14 mouse cellular contexts compared by ENCODE assay signal in the genomic region with DNA sequence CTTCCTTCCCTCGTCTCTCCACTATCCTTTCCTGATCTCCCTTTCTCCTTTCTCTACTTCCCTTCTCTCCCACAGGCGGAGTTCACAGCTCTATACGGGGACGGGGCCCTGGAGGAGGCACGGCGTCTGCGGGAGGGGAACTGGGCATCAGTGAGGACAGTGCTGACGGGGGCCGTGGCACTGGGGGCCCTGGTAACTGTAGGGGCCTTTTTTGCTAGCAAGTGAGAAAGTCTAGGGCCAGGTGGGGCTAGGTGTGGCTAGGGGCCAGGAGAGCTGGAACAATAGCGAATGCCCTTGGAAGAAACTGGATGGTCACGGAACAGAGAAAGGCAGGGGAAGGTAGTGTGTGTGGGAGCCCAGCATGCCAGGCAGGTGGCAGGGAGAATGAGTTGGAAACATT. TPM values are rescaled to one million over a fixed set of nuclear protein-coding genes. Genes with fewer than 3 reads are reported as not detected.
A peak's percentile ranks its signal among the peaks of the same experiment; 100 is the strongest.
DNase-seq lines count a peak whose midpoint lies in the region; ATAC-seq lines count a peak whose summit lies in the region.
"Had no signal": no experiment of that assay in that cellular context is flagged by ENCODE, and none has a peak within 500 bp of the region (broad histone marks: within the 10 kb centered on the region; RNA-seq: fewer than 3 reads in every experiment).

No protein-coding gene starts in this region.

- H3K4me2 ChIP-seq in hindbrain, embryonic 13.5 days, result peak overlapping the region; percentile 81
- H3K4me2 ChIP-seq in hindbrain, embryonic 11.5 days (replicated peaks; ENCODE audit: low read depth, low read length), result no peak overlapping the region
- H3K4me2 ChIP-seq in intestine, embryonic 16.5 days (ENCODE audit: low read depth, low read length), result peak overlapping the region; percentile 77

- no peak for ATAC-seq in hindbrain, embryonic 13.5 days (ENCODE audit: low FRiP score)
- ATAC-seq in hindbrain, embryonic 11.5 days (ENCODE audit: low FRiP score), result no peak
- ATAC-seq in intestine, embryonic 16.5 days, result no peak

- H3K9ac ChIP-seq in hindbrain, embryonic 13.5 days, result peak overlapping the region; percentile 53
- no peak overlapping the region for H3K9ac ChIP-seq in hindbrain, embryonic 11.5 days (ENCODE audit: low read depth, low read length)
- peak overlapping the region; percentile 45; the same call in 1 of the 2 replicates for H3K9ac ChIP-seq in intestine, embryonic 16.5 days (ENCODE audit: low read depth, low read length)

- 90% methylated on average over 11 of the region's 11 CpGs for WGBS in hindbrain, embryonic 13.5 days
- 95% methylated on average over 11 of the region's 11 CpGs for WGBS in hindbrain, embryonic 11.5 days
- WGBS in intestine, embryonic 16.5 days, result 82% methylated on average over 11 of the region's 11 CpGs

- H3K36me3 ChIP-seq in hindbrain, embryonic 13.5 days, result peaks cover 28% of the 10 kb centered on the region
- H3K36me3 ChIP-seq in hindbrain, embryonic 11.5 days (ENCODE audit: control insufficient read depth, insufficient read depth, low read length), result no peaks in the 10 kb centered on the region
- peaks cover 4% of the 10 kb centered on the region; the same call in 1 of the 2 replicates for H3K36me3 ChIP-seq in intestine, embryonic 16.5 days (ENCODE audit: control insufficient read depth, insufficient read depth, low read length)

- H3K27me3 ChIP-seq in hindbrain, embryonic 13.5 days, result no peaks in the 10 kb centered on the region
- no peaks in the 10 kb centered on the region for H3K27me3 ChIP-seq in hindbrain, embryonic 11.5 days (ENCODE audit: control insufficient read depth, insufficient read depth, low read length)
- no peaks in the 10 kb centered on the region for H3K27me3 ChIP-seq in intestine, embryonic 16.5 days (replicated peaks; ENCODE audit: control insufficient read depth, insufficient read depth, low read length)
- H3K27me3 ChIP-seq: megakaryocyte, embryonic 14.5 days had no signal

- no peak overlapping the region for H3K27ac ChIP-seq in hindbrain, embryonic 13.5 days
- H3K27ac ChIP-seq in hindbrain, embryonic 11.5 days (ENCODE audit: low read depth, low read length), result no peak overlapping the region
- no peak overlapping the region for H3K27ac ChIP-seq in intestine, embryonic 16.5 days (ENCODE audit: low read length)
- H3K27ac ChIP-seq: left cerebral cortex, adult 2 months had no signal

- H3K4me3 ChIP-seq in hindbrain, embryonic 13.5 days, result no peak overlapping the region
- H3K4me3 ChIP-seq in hindbrain, embryonic 11.5 days (ENCODE audit: low read depth, low read length), result no peak overlapping the region
- peak overlapping the region; percentile 66; the same call in 1 of the 2 replicates for H3K4me3 ChIP-seq in intestine, embryonic 16.5 days (ENCODE audit: low read length)
- H3K4me3 ChIP-seq: megakaryocyte, embryonic 14.5 days had no signal

- DNase-seq in hindbrain, embryonic 11.5 days (ENCODE audit: low spot score), result no peak
- DNase-seq in ovary, postnatal 36 days (ENCODE audit: low spot score), result peak; percentile 28
- no peak for DNase-seq in ovary, postnatal 10 days (ENCODE audit: low spot score)
- DNase-seq in frontal cortex, postnatal 36 days (ENCODE audit: low spot score in 2 of 2), result no peak
- no peak for DNase-seq in layer of hippocampus, adult 8-10 months (ENCODE audit: low spot score in 2 of 2)
- DNase-seq: cerebellum, adult 9-10 months; thymus, postnatal 4 days had no signal

- no peaks in the 10 kb centered on the region for H3K9me3 ChIP-seq in hindbrain, embryonic 13.5 days
- no peaks in the 10 kb centered on the region for H3K9me3 ChIP-seq in hindbrain, embryonic 11.5 days (ENCODE audit: control insufficient read depth, low read length)
- H3K9me3 ChIP-seq in intestine, embryonic 16.5 days (ENCODE audit: control insufficient read depth, low read length), result no peaks in the 10 kb centered on the region

- H3K4me1 ChIP-seq in hindbrain, embryonic 13.5 days (replicated peaks), result peaks cover 33% of the 10 kb centered on the region
- 0 out of 2 replicates have a peak, but pooled peaks cover 4% of the 10 kb centered on the region for H3K4me1 ChIP-seq in hindbrain, embryonic 11.5 days (replicated peaks; ENCODE audit: control insufficient read depth, insufficient read depth, low read length)
- peaks cover 21% of the 10 kb centered on the region for H3K4me1 ChIP-seq in intestine, embryonic 16.5 days (ENCODE audit: control insufficient read depth, insufficient read depth, low read length)

RNA-seq across cellular contexts. Expression of a gene that starts 2.1 kb away (rescaled TPM):
- 0.34 TPM in 1 of 2 replicates, not detected in the other for polyA plus RNA-seq in hindbrain, embryonic 13.5 days (2015; fragmentation: Nextera tagmentation; extraction: Ambion mirVana)
- polyA plus RNA-seq in hindbrain, embryonic 11.5 days (2014; fragmentation: Nextera tagmentation; extraction: Ambion mirVana), result not detected in 2 replicates
- 0.49 and 0.76 TPM in 2 replicates for polyA plus RNA-seq in intestine, embryonic 16.5 days (2015; fragmentation: Nextera tagmentation; extraction: Ambion mirVana)
- total RNA-seq in layer of hippocampus, adult 8-10 months (2022), result 10 to 100 TPM in 1 of 4 experiments, not detected in 3; 25.6 TPM
- polyA plus RNA-seq: heart, embryonic 16.5 days; liver, embryonic 16.5 days; spleen, adult 2 months had no signal

RNA-seq across cellular contexts. Expression of a gene that starts 2.1 kb away (rescaled TPM):
- 3.6 and 4.7 TPM in 2 replicates for polyA plus RNA-seq in hindbrain, embryonic 13.5 days (2015; fragmentation: Nextera tagmentation; extraction: Ambion mirVana)
- 3.2 and 4.3 TPM in 2 replicates for polyA plus RNA-seq in hindbrain, embryonic 11.5 days (2014; fragmentation: Nextera tagmentation; extraction: Ambion mirVana)
- polyA plus RNA-seq in intestine, embryonic 16.5 days (2015; fragmentation: Nextera tagmentation; extraction: Ambion mirVana), result 5.1 and 5.8 TPM in 2 replicates
- total RNA-seq in layer of hippocampus, adult 8-10 months (2022), result 100 to 1,000 TPM; 117 to 125 (median 121) TPM

RNA-seq across cellular contexts. Expression of a gene that starts 7.0 kb away (rescaled TPM):
- 165 and 167 TPM in 2 replicates for polyA plus RNA-seq in hindbrain, embryonic 13.5 days (2015; fragmentation: Nextera tagmentation; extraction: Ambion mirVana)
- 168 and 173 TPM in 2 replicates for polyA plus RNA-seq in hindbrain, embryonic 11.5 days (2014; fragmentation: Nextera tagmentation; extraction: Ambion mirVana)
- polyA plus RNA-seq in intestine, embryonic 16.5 days (2015; fragmentation: Nextera tagmentation; extraction: Ambion mirVana), result 79.8 and 84.7 TPM in 2 replicates
- total RNA-seq in layer of hippocampus, adult 8-10 months (2022), result 100 to 1,000 TPM; 260 to 320 (median 270) TPM

RNA-seq across cellular contexts. Expression of a gene that starts 8.0 kb away (rescaled TPM):
- 1.5 and 2.4 TPM in 2 replicates for polyA plus RNA-seq in hindbrain, embryonic 13.5 days (2015; fragmentation: Nextera tagmentation; extraction: Ambion mirVana)
- polyA plus RNA-seq in hindbrain, embryonic 11.5 days (2014; fragmentation: Nextera tagmentation; extraction: Ambion mirVana), result 1.0 and 1.3 TPM in 2 replicates
- 1.4 and 1.8 TPM in 2 replicates for polyA plus RNA-seq in intestine, embryonic 16.5 days (2015; fragmentation: Nextera tagmentation; extraction: Ambion mirVana)
- 10 to 100 TPM; 18.2 to 23.0 (median 22.2) TPM for total RNA-seq in layer of hippocampus, adult 8-10 months (2022)

RNA-seq across cellular contexts. Expression of a gene that starts 14.5 kb away (rescaled TPM):
- polyA plus RNA-seq in hindbrain, embryonic 13.5 days (2015; fragmentation: Nextera tagmentation; extraction: Ambion mirVana), result 10.3 and 13.8 TPM in 2 replicates
- 11.0 and 14.2 TPM in 2 replicates for polyA plus RNA-seq in hindbrain, embryonic 11.5 days (2014; fragmentation: Nextera tagmentation; extraction: Ambion mirVana)
- 6.1 and 10.2 TPM in 2 replicates for polyA plus RNA-seq in intestine, embryonic 16.5 days (2015; fragmentation: Nextera tagmentation; extraction: Ambion mirVana)
- total RNA-seq in layer of hippocampus, adult 8-10 months (2022), result 10 to 100 TPM; 20.3 to 33.2 (median 26.2) TPM
